Mouse (Mus musculus): ENCODE measurements around the gene E130218I03Rik. TPM values are rescaled to one million over a fixed set of nuclear protein-coding genes. Genes with fewer than 3 reads are reported as not detected.
"Not testable (repeated sequence)": the region's sequence is repeated elsewhere in the genome, so short reads cannot be mapped to it uniquely, and the experiment has no call there.

The E130218I03Rik gene
- total RNA-seq, 1 experiment from 2014 or later = not detected

- not testable (repeated sequence) for ATAC-seq (replicated peaks in 1 of 2; ENCODE audit: insufficient read depth in 1 of 2, low FRiP score in 2 of 2, low TSS enrichment in 1 of 2, low read depth in 1 of 2, poor library complexity in 2 of 2, severe bottlenecking in 2 of 2)
Observed at GRCm38 (mm10) chr4:134269622-134270021, 26.2 kb downstream of the E130218I03Rik start.

GRCm38 (mm10) chr4:134271979-134272378 is 28.5 kb downstream of the E130218I03Rik start:
- ATAC-seq (replicated peaks in 1 of 2; ENCODE audit: insufficient read depth in 1 of 2, low FRiP score in 2 of 2, low TSS enrichment in 1 of 2, low read depth in 1 of 2, poor library complexity in 2 of 2, severe bottlenecking in 2 of 2) = no peak

DNA sequence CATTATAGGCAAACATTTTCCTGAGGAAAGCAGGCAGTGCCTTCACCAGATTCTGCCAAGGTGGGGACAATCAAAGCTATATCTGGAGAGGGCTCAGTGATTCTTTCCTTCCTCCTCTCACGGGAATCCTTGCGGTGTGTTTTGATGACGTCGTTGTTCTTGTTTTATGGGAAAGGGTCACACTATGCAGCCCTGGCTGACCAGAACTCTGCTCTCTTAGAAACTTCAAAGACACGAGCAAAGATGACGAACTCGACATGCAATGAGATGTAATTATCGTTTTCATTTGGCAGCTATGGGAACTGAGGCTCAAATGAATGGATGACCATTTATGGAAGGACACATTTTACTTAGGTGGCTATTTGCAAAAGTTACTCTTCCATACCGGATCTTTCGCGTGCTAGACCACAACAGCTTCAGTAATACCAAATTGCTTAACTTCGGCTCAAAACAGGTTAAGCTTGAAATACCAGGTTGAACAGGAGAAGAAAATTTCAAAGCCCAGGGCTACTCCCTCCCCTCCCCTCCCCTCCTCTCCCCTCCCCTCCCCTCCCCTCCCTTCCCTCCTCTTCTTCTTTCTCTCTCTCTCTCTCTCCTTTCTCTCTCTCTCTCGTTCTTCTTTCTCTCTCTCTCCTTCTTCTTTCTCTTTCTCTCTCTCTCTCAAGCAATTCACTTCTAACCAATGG is 29.4 kb downstream of the E130218I03Rik start:
- ATAC-seq (replicated peaks in 1 of 2; ENCODE audit: insufficient read depth in 1 of 2, low FRiP score in 2 of 2, low TSS enrichment in 1 of 2, low read depth in 1 of 2, poor library complexity in 2 of 2, severe bottlenecking in 2 of 2) = no peak

DNA sequence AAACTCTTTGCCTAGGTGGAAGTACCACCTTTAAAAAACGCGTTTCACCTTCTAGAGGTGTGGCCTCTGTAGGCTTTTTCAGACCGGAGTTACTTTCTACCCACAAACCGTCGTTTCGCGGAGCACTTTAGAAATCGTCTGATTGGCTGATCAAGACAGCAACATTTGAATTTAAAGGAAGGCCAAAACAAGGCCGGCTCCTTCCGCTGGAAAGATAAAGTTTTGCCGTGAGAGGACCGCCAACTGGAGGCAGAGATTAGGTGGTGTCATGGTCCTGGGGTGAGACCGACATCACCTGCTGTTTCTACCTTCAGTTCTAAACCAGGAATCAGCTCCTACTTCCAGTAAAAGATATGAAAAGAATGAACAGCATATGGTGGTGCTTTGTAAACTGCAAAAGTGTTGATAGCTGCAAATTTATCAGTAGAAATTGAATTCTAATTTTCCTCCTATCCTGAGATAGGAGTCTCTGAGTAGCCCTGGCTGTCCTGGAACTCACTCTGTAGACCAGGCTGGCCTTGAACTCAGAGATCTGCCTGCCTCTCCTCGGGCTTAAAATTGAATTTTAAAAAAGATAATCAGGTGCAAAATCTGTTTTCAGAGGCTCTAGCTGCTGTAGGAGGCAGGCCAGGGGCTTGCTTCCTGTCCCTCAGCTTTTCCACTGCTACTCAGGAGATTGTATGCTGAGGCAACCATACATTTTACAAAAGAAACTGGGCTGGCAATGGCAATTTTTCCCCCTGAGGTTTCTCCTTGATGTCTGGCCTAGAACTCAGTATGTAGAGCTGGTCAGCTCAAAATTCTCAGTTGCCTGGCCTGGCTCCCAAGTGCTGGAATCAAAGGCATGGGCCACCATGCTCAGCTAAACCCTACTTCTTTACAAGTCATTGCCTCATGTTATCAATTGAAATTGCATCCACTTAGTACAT is 30.2 kb downstream of the E130218I03Rik start:
- ATAC-seq (replicated peaks in 1 of 2; ENCODE audit: insufficient read depth in 1 of 2, low FRiP score in 2 of 2, low TSS enrichment in 1 of 2, low read depth in 1 of 2, poor library complexity in 2 of 2, severe bottlenecking in 2 of 2) = peak; percentile 81 to 87

- no peak for ATAC-seq (replicated peaks in 1 of 2; ENCODE audit: insufficient read depth in 1 of 2, low FRiP score in 2 of 2, low TSS enrichment in 1 of 2, low read depth in 1 of 2, poor library complexity in 2 of 2, severe bottlenecking in 2 of 2)
Observed at GRCm38 (mm10) chr4:134284942-134285341, 41.5 kb downstream of the E130218I03Rik start.

DNA sequence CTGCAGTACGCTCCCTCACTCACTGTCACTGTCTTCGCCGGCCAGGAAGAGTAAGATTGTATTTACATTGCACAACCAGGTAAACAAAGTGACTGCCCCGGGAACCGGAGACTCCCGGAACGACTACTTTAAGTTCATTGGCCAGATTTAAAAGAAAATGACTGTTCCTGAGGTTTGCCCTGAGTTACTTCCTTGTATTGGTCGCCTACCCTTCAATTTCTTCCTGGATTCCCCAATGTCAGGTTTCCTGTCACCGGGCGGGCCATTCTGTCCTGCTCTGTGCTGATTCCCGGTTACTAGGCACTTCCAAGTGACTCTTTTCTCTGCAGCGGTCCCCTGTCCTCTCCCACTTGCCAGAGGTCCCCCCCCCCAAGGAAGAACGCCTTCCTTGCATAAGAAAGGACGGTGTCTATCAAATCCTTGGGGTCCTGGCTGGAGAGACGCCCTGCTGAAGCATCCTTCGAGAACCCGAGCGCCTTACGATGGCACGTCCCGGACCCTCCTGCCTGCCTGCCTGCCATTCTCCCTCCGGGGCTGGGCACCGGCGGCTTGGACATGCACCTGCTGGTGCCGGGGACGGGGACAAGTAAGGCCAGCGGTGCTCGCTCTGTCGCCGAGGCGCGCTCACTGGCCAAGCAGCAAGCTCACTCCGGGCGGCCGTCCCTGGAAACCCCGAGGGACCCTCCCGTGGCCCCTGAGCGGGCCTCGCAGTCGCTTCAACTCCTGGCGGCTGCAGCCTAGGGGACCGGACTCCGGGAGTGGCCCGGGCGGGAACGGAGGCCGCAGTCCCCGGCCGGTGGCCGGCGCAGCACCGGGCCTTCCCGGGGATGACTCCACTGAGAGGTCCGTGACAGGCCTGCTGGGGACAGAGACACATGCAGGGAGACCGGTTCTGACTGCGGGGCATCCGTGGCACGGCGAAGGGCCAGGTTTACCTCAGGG is 43.0 kb downstream of the E130218I03Rik start:
- ATAC-seq (replicated peaks in 1 of 2; ENCODE audit: insufficient read depth in 1 of 2, low FRiP score in 2 of 2, low TSS enrichment in 1 of 2, low read depth in 1 of 2, poor library complexity in 2 of 2, severe bottlenecking in 2 of 2) = no peak

- ATAC-seq (replicated peaks in 1 of 2; ENCODE audit: insufficient read depth in 1 of 2, low FRiP score in 2 of 2, low TSS enrichment in 1 of 2, low read depth in 1 of 2, poor library complexity in 2 of 2, severe bottlenecking in 2 of 2) = peak; percentile 42 to 64
Observed at GRCm38 (mm10) chr4:134287168-134287564, 43.7 kb downstream of the E130218I03Rik start.

GRCm38 (mm10) chr4:134287575-134288025 is 44.1 kb downstream of the E130218I03Rik start, which contains the start of gene Pdik1l:
TSS of gene Pdik1l (minus strand) at chr4:134287895.
- ATAC-seq (replicated peaks in 1 of 2; ENCODE audit: insufficient read depth in 1 of 2, low FRiP score in 2 of 2, low TSS enrichment in 1 of 2, low read depth in 1 of 2, poor library complexity in 2 of 2, severe bottlenecking in 2 of 2) = peak; percentile 72 to 77

DNA sequence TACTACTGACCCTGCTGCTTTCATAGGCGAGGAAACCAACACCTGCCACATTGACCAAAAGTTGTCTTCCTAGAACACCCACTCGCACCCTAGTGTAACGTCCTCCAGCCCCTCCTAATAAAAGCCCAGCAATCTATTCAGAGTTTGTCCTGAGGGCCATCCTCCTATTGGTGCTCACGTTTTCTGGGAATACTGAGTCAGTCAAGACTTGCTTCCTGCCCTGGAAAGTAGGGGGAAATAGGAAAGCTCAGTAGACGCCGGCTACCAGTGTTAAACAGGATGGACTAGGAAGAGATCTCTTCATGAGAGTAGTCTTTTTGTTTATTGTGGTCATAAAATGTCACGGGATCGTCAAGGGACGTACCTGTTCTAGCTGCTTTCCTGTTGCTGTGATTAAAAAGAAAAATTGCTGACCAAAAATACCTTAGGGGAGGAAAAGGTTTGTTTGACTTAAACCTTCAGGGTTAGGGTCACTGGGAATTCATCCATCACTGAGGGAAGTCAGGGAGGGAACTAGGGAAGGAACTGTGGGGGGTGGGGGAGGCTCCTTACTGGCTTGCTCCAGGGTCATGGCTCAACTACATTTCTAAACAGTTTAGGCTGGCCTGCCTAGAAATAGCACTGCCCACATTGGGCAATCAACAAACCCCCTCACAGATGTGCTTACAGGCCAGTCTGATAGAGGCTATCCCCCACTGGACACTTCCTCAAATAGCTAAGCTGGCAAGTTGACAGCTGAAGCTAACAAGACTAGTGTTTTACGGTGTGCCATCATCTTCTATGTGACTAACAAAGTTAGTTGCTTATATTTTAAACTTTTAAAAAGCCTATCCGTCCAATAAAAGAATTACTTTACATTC is 45.2 kb downstream of the E130218I03Rik start:
- peak in 1 of 2 experiments; percentile 4; a peak in 1 of 4 replicates for ATAC-seq (replicated peaks in 1 of 2; ENCODE audit: insufficient read depth in 1 of 2, low FRiP score in 2 of 2, low TSS enrichment in 1 of 2, low read depth in 1 of 2, poor library complexity in 2 of 2, severe bottlenecking in 2 of 2)

DNA sequence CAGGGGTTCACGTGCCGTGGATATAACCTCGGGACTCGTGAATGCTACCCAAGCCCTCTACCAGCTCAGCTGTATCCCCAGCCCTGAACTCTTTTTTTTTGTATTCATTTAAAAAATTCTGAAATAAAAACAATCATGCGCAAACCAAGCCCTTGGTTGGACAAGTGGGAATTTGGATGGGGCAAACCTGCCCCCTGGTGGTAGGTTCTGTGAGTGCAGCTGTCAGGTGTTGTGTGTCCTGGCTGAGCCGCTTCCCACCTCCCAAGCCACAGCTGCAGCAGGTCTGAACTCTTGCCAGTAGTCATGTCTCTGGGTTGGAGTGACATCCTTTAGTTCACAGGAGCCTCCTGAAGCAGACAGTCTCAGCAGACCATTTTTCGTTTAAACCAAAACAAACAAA is 48.6 kb downstream of the E130218I03Rik start:
- ATAC-seq (replicated peaks in 1 of 2; ENCODE audit: insufficient read depth in 1 of 2, low FRiP score in 2 of 2, low TSS enrichment in 1 of 2, low read depth in 1 of 2, poor library complexity in 2 of 2, severe bottlenecking in 2 of 2) = peak; percentile 61 to 66; a peak in 3 of 4 replicates

DNA sequence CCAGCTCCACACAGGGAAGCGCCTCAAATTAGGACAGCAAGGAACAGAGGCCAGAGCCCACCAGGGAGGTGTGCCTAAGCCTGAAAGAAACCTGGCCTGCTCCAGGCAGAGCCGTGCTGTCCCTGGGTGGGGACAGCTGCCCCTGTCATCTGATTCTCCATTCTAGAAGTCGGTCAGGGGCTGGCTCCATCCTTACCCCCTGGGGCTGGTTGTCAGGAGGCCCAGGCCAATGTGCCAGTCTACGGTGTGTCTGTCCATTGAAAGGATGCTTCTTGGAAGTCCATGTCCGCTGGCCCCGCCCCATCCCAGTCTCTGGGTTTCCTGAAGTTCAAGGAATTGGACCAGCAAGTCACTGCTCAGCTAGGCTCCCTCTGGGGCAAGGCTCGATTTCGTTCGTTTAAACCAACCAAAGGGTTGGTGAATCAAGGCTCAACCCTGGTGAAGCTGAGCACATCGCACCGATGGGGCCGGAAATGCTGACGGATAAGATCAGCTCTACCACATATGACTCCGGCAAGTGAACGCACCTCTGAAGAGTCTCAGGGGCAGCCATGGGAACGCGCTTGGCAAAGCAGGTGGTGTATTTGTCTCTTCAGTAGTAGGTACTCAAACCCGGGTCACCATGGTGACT is 49.7 kb downstream of the E130218I03Rik start:
- no peak for ATAC-seq (replicated peaks in 1 of 2; ENCODE audit: insufficient read depth in 1 of 2, low FRiP score in 2 of 2, low TSS enrichment in 1 of 2, low read depth in 1 of 2, poor library complexity in 2 of 2, severe bottlenecking in 2 of 2)

DNA sequence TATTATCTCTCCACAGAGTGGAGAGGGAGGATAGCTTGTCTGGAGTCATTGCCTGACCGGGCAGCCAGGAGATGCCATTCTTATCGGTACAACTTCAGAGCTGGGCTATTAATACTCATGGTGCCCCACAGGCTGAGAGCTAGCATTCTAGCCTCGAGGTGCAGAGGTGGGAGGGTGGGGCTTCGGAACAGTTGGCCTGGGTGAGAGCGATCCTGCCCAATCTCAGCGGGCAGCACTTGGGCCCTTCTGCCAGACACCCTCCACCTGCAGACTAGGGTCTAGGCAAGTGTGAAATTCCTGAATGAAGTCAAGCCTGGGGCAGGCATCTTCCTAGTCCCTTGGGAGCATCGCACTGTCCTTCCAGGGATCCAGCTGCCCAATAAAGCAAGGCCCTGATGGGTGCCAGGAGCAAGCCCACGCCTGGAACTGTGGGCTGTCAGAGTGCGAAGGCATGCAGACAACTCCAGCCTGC is 50.3 kb downstream of the E130218I03Rik start:
- ATAC-seq (replicated peaks in 1 of 2; ENCODE audit: insufficient read depth in 1 of 2, low FRiP score in 2 of 2, low TSS enrichment in 1 of 2, low read depth in 1 of 2, poor library complexity in 2 of 2, severe bottlenecking in 2 of 2) = no peak

Measured in hematopoietic stem cell, adult 5-6 weeks (primary cell).